Mouse (Mus musculus) lung, embryonic 14.5 days (tissue): ENCODE data around the gene Abt1. TPM values are rescaled to one million over a fixed set of nuclear protein-coding genes. Genes with fewer than 3 reads are reported as not detected.

Experiments
- ATAC-seq: fragments of 200-750 bp; cut with Nextera tagmentation; 2 replicates; pipeline ENCODE4 v1.8.0; 2017; ENCODE audit warnings: mild to moderate bottlenecking, moderate TSS enrichment, moderate library complexity; ENCODE audit not compliant: insufficient read depth
- DNase-seq: peaks from one replicate; pipeline ENCODE4 v3.0.0-alpha.2; 2015
- H3K27ac ChIP-seq: fragments of 300-500 bp; sonication (generic); 2 replicates; pipeline ENCODE4 v1.5.1; 2014; ENCODE audit warnings: low read depth, mild to moderate bottlenecking, moderate library complexity
- H3K27me3 ChIP-seq: fragments of 300-500 bp; sonication (generic); 2 replicates; pipeline ENCODE4 v1.6.1; 2014; ENCODE audit warnings: low read length, control low read depth; ENCODE audit not compliant: insufficient read depth
- H3K36me3 ChIP-seq: fragments of 300-500 bp; sonication (generic); 2 replicates; pipeline ENCODE4 v1.6.1; 2014; ENCODE audit warnings: control low read depth; ENCODE audit not compliant: insufficient read depth
- H3K4me1 ChIP-seq: fragments of 300-500 bp; sonication (generic); 2 replicates; pipeline ENCODE4 v1.6.1; 2014; ENCODE audit warnings: antibody characterized with exemption, control low read depth; ENCODE audit not compliant: insufficient read depth
- H3K4me2 ChIP-seq: fragments of 300-500 bp; sonication (generic); 2 replicates; pipeline ENCODE4 v1.6.1; 2014; ENCODE audit warnings: mild to moderate bottlenecking
- H3K4me3 ChIP-seq: fragments of 300-500 bp; sonication (generic); 2 replicates; pipeline ENCODE4 v1.5.1; 2014; ENCODE audit warnings: low read depth, low read length
- H3K9ac ChIP-seq: fragments of 300-500 bp; sonication (generic); 2 replicates; pipeline ENCODE4 v1.6.1; 2014
- H3K9me3 ChIP-seq: fragments of 300-500 bp; sonication (generic); 2 replicates; pipeline ENCODE4 v1.6.1; 2016; ENCODE audit warnings: low read depth, low read length, control low read depth
- CTCF ChIP-seq: IDR thresholded peaks from 2 replicates; pipeline ENCODE4 v1.5.1; 2016; ENCODE audit warnings: antibody characterized with exemption, low read depth
- WGBS: fragments of 180-500 bp; shearing (Covaris S2); extraction: QIAGEN DNeasy Blood & Tissue Kit; methylation state at CpG from one replicate; pipeline ENCODE4 v1.1.7; 2014; 5-methylcytosine and 5-hydroxymethylcytosine counted together
- polyA plus RNA-seq: library from polyadenylated mRNA; unstranded; fragments of >200 nt; fragmentation: Nextera tagmentation; extraction: Ambion mirVana; gene quantifications from 2 replicates; pipeline ENCODE4 v1.2.1, GENCODE M21; 2014

Gene Abt1
- polyA plus RNA-seq, 1 experiment from 2014 or later, result 12.7 TPM

GRCm38 (mm10) chr13:23383127-23383526 lies 40.5 kb downstream of the Abt1 start:
- no peak overlapping the region for H3K27ac ChIP-seq
- ATAC-seq (no peak), DNase-seq (no peak)
- no peaks in the 10 kb centered on the region for H3K9me3 ChIP-seq
- no peak overlapping the region for H3K9ac ChIP-seq
- no peak for TF ChIP-seq CTCF
- H3K4me3 ChIP-seq, result no peak overlapping the region
- 69% methylated on average over 1 of the region's 1 CpGs for WGBS
- H3K4me1 ChIP-seq, result no peaks in the 10 kb centered on the region
- no peak overlapping the region for H3K4me2 ChIP-seq
- no peaks in the 10 kb centered on the region for H3K36me3 ChIP-seq
- H3K27me3 ChIP-seq, result no peaks in the 10 kb centered on the region

- DNase-seq, result no peak
- Histone ChIP-seq H3K9ac (no peak overlapping the region), H3K9me3 (no peaks in the 10 kb centered on the region), H3K27ac (no peak overlapping the region), H3K36me3 (no peaks in the 10 kb centered on the region), H3K4me2 (no peak overlapping the region), H3K4me1 (peaks cover 3% of the 10 kb centered on the region), H3K27me3 (no peaks in the 10 kb centered on the region), H3K4me3 (no peak overlapping the region)
- WGBS, result 64% methylated on average over 1 of the region's 1 CpGs
- TF ChIP-seq CTCF, result no peak
- no peak for ATAC-seq
Observed at GRCm38 (mm10) chr13:23372433-23372832, 51.2 kb downstream of the Abt1 start.

- peak overlapping the region; percentile 88 for H3K4me2 ChIP-seq
- ATAC-seq (no peak), DNase-seq (no peak)
- no peak overlapping the region; the same call in 1 of the 2 replicates for H3K9ac ChIP-seq
- no peak for TF ChIP-seq CTCF
- H3K27ac ChIP-seq, result no peak overlapping the region
- H3K4me3 ChIP-seq, result no peak overlapping the region; the same call in 1 of the 2 replicates
- no peaks in the 10 kb centered on the region for H3K9me3 ChIP-seq
- peaks cover 5% of the 10 kb centered on the region; the same call in 1 of the 2 replicates for H3K36me3 ChIP-seq
- no peaks in the 10 kb centered on the region for H3K27me3 ChIP-seq
- H3K4me1 ChIP-seq, result peaks cover 15% of the 10 kb centered on the region
- WGBS, result 89% methylated on average over 4 of the region's 4 CpGs
Observed at GRCm38 (mm10) chr13:23370075-23370474, 53.6 kb downstream of the Abt1 start.

GRCm38 (mm10) chr13:23369421-23369765 lies 54.3 kb downstream of the Abt1 start:
- WGBS, result 0% methylated on average over 10 of the region's 10 CpGs
- H3K27ac ChIP-seq, result peak overlapping the region; percentile 97
- DNase-seq, result no peak
- peaks cover 15% of the 10 kb centered on the region for H3K4me1 ChIP-seq
- no peak for TF ChIP-seq CTCF
- H3K36me3 ChIP-seq, result peaks cover 11% of the 10 kb centered on the region
- H3K9me3 ChIP-seq, result no peaks in the 10 kb centered on the region
- no peaks in the 10 kb centered on the region for H3K27me3 ChIP-seq
- H3K4me3 ChIP-seq, result peak overlapping the region; percentile 75
- peak overlapping the region; percentile 86 for H3K9ac ChIP-seq
- peak overlapping the region; percentile 88 for H3K4me2 ChIP-seq
- ATAC-seq, result peak; percentile 39

- under 1% methylated on average over 55 of the region's 55 CpGs for WGBS
Observed at GRCm38 (mm10) chr13:23368583-23369420, 54.9 kb downstream of the Abt1 start, which contains the start of gene Zfp322a. Gene Zfp322a (minus strand): TSS chr13:23369208.

More at GRCm38 (mm10) chr13:23368583-23369420, 54.9 kb downstream of the Abt1 start, which contains the start of gene Zfp322a:
- H3K9me3 ChIP-seq, result no peaks in the 10 kb centered on the region
- H3K36me3 ChIP-seq, result peaks cover 17% of the 10 kb centered on the region
- peak; percentile 98 for DNase-seq
- TF ChIP-seq CTCF, result no peak
- H3K27ac ChIP-seq, result peak within 1 kb of the TSS; percentile 97
- peaks cover 15% of the 10 kb centered on the region for H3K4me1 ChIP-seq
- H3K27me3 ChIP-seq, result no peaks in the 10 kb centered on the region
- peak within 1 kb of the TSS; percentile 75 for H3K4me3 ChIP-seq
- ATAC-seq, result peak; percentile 100
- peak within 1 kb of the TSS; percentile 88 for H3K4me2 ChIP-seq
- H3K9ac ChIP-seq, result peak within 1 kb of the TSS; percentile 86

Other genes starting within 250 kb of the Abt1 start
- not detected in 2 replicates for gene Vmn1r220, start 235.9 kb downstream of the Abt1 start, polyA plus RNA-seq
- not detected in 2 replicates for gene Vmn1r221, start 209.7 kb downstream of the Abt1 start, polyA plus RNA-seq
- not detected in 2 replicates for gene Vmn1r222, start 187.9 kb downstream of the Abt1 start, polyA plus RNA-seq
- gene Vmn1r223, start 176.7 kb downstream of the Abt1 start, polyA plus RNA-seq, result not detected in 2 replicates
- 54.5 and 59.3 TPM in 2 replicates for gene Zfp322a, start 54.7 kb downstream of the Abt1 start, polyA plus RNA-seq
- gene Btn1a1, start 42.0 kb upstream of the Abt1 start, polyA plus RNA-seq, result 0.07 and 0.18 TPM in 2 replicates
- 0.63 and 0.73 TPM in 2 replicates for gene Btn2a2, start 65.0 kb upstream of the Abt1 start, polyA plus RNA-seq
- 7.1 and 7.6 TPM in 2 replicates for gene Hist1h4h, start 107.2 kb upstream of the Abt1 start, polyA plus RNA-seq
- 13.0 and 14.6 TPM in 2 replicates for gene Hist1h2af, start 110.0 kb upstream of the Abt1 start, polyA plus RNA-seq
- 6.6 and 7.5 TPM in 2 replicates for gene Hist1h3g, start 111.6 kb upstream of the Abt1 start, polyA plus RNA-seq
- 1.0 and 1.8 TPM in 2 replicates for gene Hist1h2bh, start 119.5 kb upstream of the Abt1 start, polyA plus RNA-seq
- 2.0 and 2.6 TPM in 2 replicates for gene Hist1h3f, start 120.2 kb upstream of the Abt1 start, polyA plus RNA-seq
- 1.4 and 2.7 TPM in 2 replicates for gene Hist1h4f, start 127.8 kb upstream of the Abt1 start, polyA plus RNA-seq
- gene Hist1h1d, start 129.4 kb upstream of the Abt1 start, polyA plus RNA-seq, result 0.87 and 0.99 TPM in 2 replicates
- gene Hist1h3e, start 138.5 kb upstream of the Abt1 start, polyA plus RNA-seq, result 8.2 and 10.6 TPM in 2 replicates
- 164 and 166 TPM in 2 replicates for gene Hist1h2ae, start 147.4 kb upstream of the Abt1 start, polyA plus RNA-seq
- 14.9 TPM in 2 replicates for gene Hist1h2bg, start 147.5 kb upstream of the Abt1 start, polyA plus RNA-seq
- gene Hist1h2bf, start 150.3 kb upstream of the Abt1 start, polyA plus RNA-seq, result 7.8 and 12.2 TPM in 2 replicates
- gene Hist1h2ad, start 150.5 kb upstream of the Abt1 start, polyA plus RNA-seq, result 4.2 and 4.9 TPM in 2 replicates
- 10.0 and 13.9 TPM in 2 replicates for gene Hist1h3d, start 151.9 kb upstream of the Abt1 start, polyA plus RNA-seq
- gene Hist1h4d, start 157.7 kb upstream of the Abt1 start, polyA plus RNA-seq, result 144 and 147 TPM in 2 replicates
- gene Hist1h2be, start 197.3 kb upstream of the Abt1 start, polyA plus RNA-seq, result 2.5 and 3.0 TPM in 2 replicates
- 22.6 and 25.7 TPM in 2 replicates for gene Hist1h1e, start 198.7 kb upstream of the Abt1 start, polyA plus RNA-seq